Mouse (Mus musculus): Measurements from ENCODE around the gene Fkbp1b.

DNA sequence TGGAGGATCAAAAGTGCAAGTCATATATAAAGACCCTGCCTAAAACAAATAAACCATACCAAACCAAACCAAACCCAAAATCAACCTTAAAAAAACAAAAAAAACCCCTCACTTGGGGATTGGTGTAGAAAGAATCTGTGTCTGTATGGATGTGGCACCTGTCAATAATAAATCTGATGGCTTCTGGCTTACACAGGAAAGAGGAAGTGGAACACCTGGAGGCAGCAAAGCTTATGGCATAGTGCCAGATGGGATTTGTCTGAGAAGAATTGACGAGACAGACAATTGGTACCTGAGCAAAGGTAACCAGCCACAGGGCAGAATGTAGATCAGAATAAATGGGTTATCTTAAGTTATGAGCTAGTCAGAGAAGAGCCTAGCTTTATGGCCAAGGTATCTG, 43.7 kb upstream of the Fkbp1b start:
- TF ChIP-seq CTCF (conservative IDR thresholded peaks at IDR 0.05; ENCODE audit: low read length) = no peak
- no peak for TF ChIP-seq NANOG (IDR thresholded peaks at IDR 0.05; ENCODE audit: borderline replicate concordance, low read length)
- TF ChIP-seq POU5F1 (IDR thresholded peaks at IDR 0.05; ENCODE audit: borderline replicate concordance, low read length) = no peak

All from E14TG2a.4 (cell line).